Mouse (Mus musculus): ENCODE results near the gene Crybb3.

- TF ChIP-seq CTCF (IDR thresholded peaks at IDR 0.05; ENCODE audit: low read depth) (no peak), EP300 (IDR thresholded peaks at IDR 0.05; ENCODE audit: low read depth) (no peak)
Observed at GRCm38 (mm10) chr5:113108165-113108764, 26.9 kb upstream of the Crybb3 start.

All from heart, postnatal 0 days (tissue).